Mouse (Mus musculus) inflammation-experienced regulatory T-cells, adult 6 months (primary cell): ENCODE results near the gene Rtp2. TPM values are rescaled to one million over a fixed set of nuclear protein-coding genes. Genes with fewer than 3 reads are reported as not detected.

ENCODE experiments used
- ATAC-seq: one replicate; pipeline ENCODE4 v1.8.0; 2017
- polyA plus RNA-seq, 3 experiments: library from polyadenylated mRNA; unstranded; fragments of 100-300 nt; shearing (Covaris generic); gene quantifications; one replicate each; pipeline ENCODE4 v1.2.1; 2017

The Rtp2 gene
- polyA plus RNA-seq, 3 experiments from 2014 or later: not detected

DNA sequence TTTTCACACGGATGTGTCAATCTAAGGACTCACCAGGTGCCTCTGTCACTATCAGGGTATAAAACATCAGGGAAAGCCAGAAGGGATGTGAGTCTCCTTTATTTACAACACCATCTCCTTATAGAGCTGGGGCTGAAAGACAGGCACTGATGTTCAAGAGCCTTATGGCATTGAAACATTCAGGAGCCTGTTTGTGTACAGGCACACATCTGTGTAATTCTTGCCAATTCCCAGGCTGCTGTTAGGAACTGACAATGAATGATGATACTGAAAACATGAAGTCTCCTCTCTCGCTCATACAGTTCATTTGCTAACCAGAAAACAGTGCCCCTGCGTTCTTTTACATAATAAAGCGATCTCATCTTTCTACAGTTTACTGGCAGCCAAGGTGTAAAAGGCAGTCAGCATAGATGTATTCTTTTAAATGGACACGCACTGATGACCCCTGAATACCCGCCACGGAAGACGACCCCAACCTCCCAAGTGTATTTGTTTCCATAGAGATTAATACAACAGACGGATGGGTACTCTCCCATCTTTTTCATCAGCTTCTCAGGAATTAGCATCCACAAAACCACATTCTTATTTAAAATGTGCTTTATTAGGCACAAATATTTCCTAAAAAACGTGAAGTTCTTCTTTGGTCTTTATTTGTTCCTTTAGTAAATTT is 44.1 kb downstream of the Rtp2 start:
- no peak for ATAC-seq

- ATAC-seq: no peak
Measured at GRCm38 (mm10) chr16:23885098-23885497, 47.1 kb downstream of the Rtp2 start.

Other genes with a start within 250 kb of the Rtp2 start
- gene Sst, start 41.4 kb downstream of the Rtp2 start, polyA plus RNA-seq: not detected
- gene Gm37419, start 56.1 kb upstream of the Rtp2 start, polyA plus RNA-seq: not detected
- gene Bcl6, start 56.5 kb upstream of the Rtp2 start, polyA plus RNA-seq: 10 to 100 TPM in 2 of 3 experiments, 1 to 10 TPM in 1; 8.4 to 28.5 (median 10.2) TPM